Mouse (Mus musculus): ENCODE measurements around the gene Ezr. TPM values are rescaled to one million over a fixed set of nuclear protein-coding genes. Genes with fewer than 3 reads are reported as not detected.

Gene Ezr
- polyA plus RNA-seq, 1 experiment from 2014 or later = 43.1 TPM

GRCm38 (mm10) chr17:6746452-6747231, 35.9 kb downstream of the Ezr start:
- no peak overlapping the region for H3K4me2 ChIP-seq (replicated peaks)
- ATAC-seq = no peak
- H3K9me3 ChIP-seq = no peaks in the 10 kb centered on the region
- no peak overlapping the region for H3K9ac ChIP-seq (replicated peaks)
- H3K27me3 ChIP-seq = peaks cover 26% of the 10 kb centered on the region
- no peak overlapping the region for H3K4me3 ChIP-seq (replicated peaks)
- H3K36me3 ChIP-seq = no peaks in the 10 kb centered on the region
- H3K27ac ChIP-seq = peak overlapping the region; percentile 41
- peaks cover 54% of the 10 kb centered on the region for H3K4me1 ChIP-seq (replicated peaks)
- 66% methylated on average over 9 of the region's 9 CpGs for WGBS

GRCm38 (mm10) chr17:6745975-6746374, 36.6 kb downstream of the Ezr start:
- Histone ChIP-seq H3K4me3 (replicated peaks) (no peak overlapping the region), H3K27me3 (peaks cover 25% of the 10 kb centered on the region), H3K9me3 (no peaks in the 10 kb centered on the region), H3K9ac (replicated peaks) (no peak overlapping the region), H3K4me2 (replicated peaks) (peak overlapping the region; percentile 17), H3K27ac (peak overlapping the region; percentile 41), H3K4me1 (replicated peaks) (peaks cover 61% of the 10 kb centered on the region), H3K36me3 (no peaks in the 10 kb centered on the region)
- ATAC-seq = peak; percentile 85
- 9% methylated on average over 9 of the region's 9 CpGs for WGBS

GRCm38 (mm10) chr17:6745503-6745902, 37.1 kb downstream of the Ezr start:
- WGBS = 52% methylated on average over 5 of the region's 5 CpGs
- Histone ChIP-seq H3K4me2 (replicated peaks) (peak overlapping the region; percentile 17; the same call in 1 of the 2 replicates), H3K9ac (replicated peaks) (no peak overlapping the region), H3K36me3 (no peaks in the 10 kb centered on the region), H3K27ac (peak overlapping the region; percentile 41), H3K27me3 (peaks cover 25% of the 10 kb centered on the region), H3K4me3 (replicated peaks) (no peak overlapping the region), H3K9me3 (no peaks in the 10 kb centered on the region), H3K4me1 (replicated peaks) (peaks cover 66% of the 10 kb centered on the region)
- peak; percentile 49; the same call in 1 of the 2 replicates for ATAC-seq

- H3K4me1 ChIP-seq (replicated peaks) = peaks cover 72% of the 10 kb centered on the region
- ATAC-seq = no peak
- peak overlapping the region; percentile 41; the same call in 1 of the 2 replicates for H3K27ac ChIP-seq
- no peaks in the 10 kb centered on the region for H3K36me3 ChIP-seq
- no peak overlapping the region for H3K9ac ChIP-seq (replicated peaks)
- H3K4me2 ChIP-seq (replicated peaks) = no peak overlapping the region
- H3K9me3 ChIP-seq = no peaks in the 10 kb centered on the region
- no peak overlapping the region for H3K4me3 ChIP-seq (replicated peaks)
- H3K27me3 ChIP-seq = peaks cover 25% of the 10 kb centered on the region
- WGBS = 91% methylated on average over 14 of the region's 14 CpGs
Observed at GRCm38 (mm10) chr17:6744871-6745270, 37.7 kb downstream of the Ezr start.

- H3K9me3 ChIP-seq = no peaks in the 10 kb centered on the region
- H3K4me2 ChIP-seq (replicated peaks) = no peak overlapping the region
- H3K27ac ChIP-seq = no peak overlapping the region
- ATAC-seq = no peak
- no peak overlapping the region for H3K9ac ChIP-seq (replicated peaks)
- H3K27me3 ChIP-seq = peaks cover 25% of the 10 kb centered on the region
- H3K4me1 ChIP-seq (replicated peaks) = peaks cover 72% of the 10 kb centered on the region
- 0 out of 2 replicates have a peak, but pooled peaks cover under 1% of the 10 kb centered on the region for H3K36me3 ChIP-seq
- H3K4me3 ChIP-seq (replicated peaks) = no peak overlapping the region
- WGBS = 48% methylated on average over 9 of the region's 9 CpGs
Observed at GRCm38 (mm10) chr17:6744366-6744765, 38.2 kb downstream of the Ezr start.

- peaks cover 72% of the 10 kb centered on the region for H3K4me1 ChIP-seq (replicated peaks)
- WGBS = 89% methylated on average over 11 of the region's 11 CpGs
- H3K27me3 ChIP-seq = peaks cover 27% of the 10 kb centered on the region
- H3K4me3 ChIP-seq (replicated peaks) = no peak overlapping the region
- ATAC-seq = no peak
- no peak overlapping the region for H3K27ac ChIP-seq
- H3K9me3 ChIP-seq = no peaks in the 10 kb centered on the region
- H3K9ac ChIP-seq (replicated peaks) = no peak overlapping the region
- H3K36me3 ChIP-seq = peaks cover 6% of the 10 kb centered on the region; the same call in 1 of the 2 replicates
- no peak overlapping the region for H3K4me2 ChIP-seq (replicated peaks)
Observed at GRCm38 (mm10) chr17:6743787-6744239, 38.8 kb downstream of the Ezr start.

- 93% methylated on average over 11 of the region's 11 CpGs for WGBS
- H3K4me2 ChIP-seq (replicated peaks) = no peak overlapping the region
- H3K4me1 ChIP-seq (replicated peaks) = peaks cover 72% of the 10 kb centered on the region
Observed at GRCm38 (mm10) chr17:6743039-6743575, 39.5 kb downstream of the Ezr start.

GRCm38 (mm10) chr17:6742083-6743038, 40.2 kb downstream of the Ezr start:
- WGBS = 68% methylated on average over 33 of the region's 33 CpGs
- Histone ChIP-seq H3K9me3 (no peaks in the 10 kb centered on the region), H3K27ac (no peak overlapping the region), H3K4me1 (replicated peaks) (peaks cover 66% of the 10 kb centered on the region), H3K9ac (replicated peaks) (no peak overlapping the region), H3K4me2 (replicated peaks) (no peak overlapping the region), H3K36me3 (peaks cover 7% of the 10 kb centered on the region; the same call in 1 of the 2 replicates), H3K4me3 (replicated peaks) (no peak overlapping the region), H3K27me3 (peaks cover 21% of the 10 kb centered on the region)
- no peak for ATAC-seq

More at GRCm38 (mm10) chr17:6743039-6743575, 39.5 kb downstream of the Ezr start:
- H3K4me3 ChIP-seq (replicated peaks) = no peak overlapping the region
- H3K27me3 ChIP-seq = peaks cover 25% of the 10 kb centered on the region
- no peaks in the 10 kb centered on the region for H3K9me3 ChIP-seq
- no peak overlapping the region for H3K9ac ChIP-seq (replicated peaks)
- no peak overlapping the region for H3K27ac ChIP-seq
- peaks cover 7% of the 10 kb centered on the region; the same call in 1 of the 2 replicates for H3K36me3 ChIP-seq
- no peak for ATAC-seq

- H3K4me2 ChIP-seq (replicated peaks) = no peak overlapping the region
- H3K4me1 ChIP-seq (replicated peaks) = peaks cover 66% of the 10 kb centered on the region
- no peak for ATAC-seq
- H3K9ac ChIP-seq (replicated peaks) = no peak overlapping the region
- peak overlapping the region; percentile 40; the same call in 1 of the 2 replicates for H3K27ac ChIP-seq
- H3K4me3 ChIP-seq (replicated peaks) = no peak overlapping the region
- H3K27me3 ChIP-seq = peaks cover 21% of the 10 kb centered on the region
- H3K36me3 ChIP-seq = peaks cover 7% of the 10 kb centered on the region; the same call in 1 of the 2 replicates
- H3K9me3 ChIP-seq = no peaks in the 10 kb centered on the region
- 70% methylated on average over 12 of the region's 12 CpGs for WGBS
Observed at GRCm38 (mm10) chr17:6741271-6741670, 41.3 kb downstream of the Ezr start.

GRCm38 (mm10) chr17:6740331-6741170, 42.0 kb downstream of the Ezr start:
- WGBS = 68% methylated on average over 19 of the region's 19 CpGs

GRCm38 (mm10) chr17:6739756-6740155, 42.8 kb downstream of the Ezr start:
- Histone ChIP-seq H3K9ac (replicated peaks) (no peak overlapping the region), H3K27me3 (peaks cover 21% of the 10 kb centered on the region), H3K4me2 (replicated peaks) (no peak overlapping the region), H3K36me3 (peaks cover 7% of the 10 kb centered on the region; the same call in 1 of the 2 replicates), H3K4me1 (replicated peaks) (peaks cover 58% of the 10 kb centered on the region), H3K9me3 (no peaks in the 10 kb centered on the region), H3K27ac (no peak overlapping the region), H3K4me3 (replicated peaks) (no peak overlapping the region)
- 94% methylated on average over 15 of the region's 15 CpGs for WGBS
- no peak for ATAC-seq

More at GRCm38 (mm10) chr17:6740331-6741170, 42.0 kb downstream of the Ezr start:
- H3K4me1 ChIP-seq (replicated peaks) = peaks cover 64% of the 10 kb centered on the region
- peaks cover 7% of the 10 kb centered on the region; the same call in 1 of the 2 replicates for H3K36me3 ChIP-seq
- H3K27ac ChIP-seq = peak overlapping the region; percentile 40; the same call in 1 of the 2 replicates
- no peaks in the 10 kb centered on the region for H3K9me3 ChIP-seq
- no peak overlapping the region for H3K4me3 ChIP-seq (replicated peaks)
- no peak for ATAC-seq
- peaks cover 21% of the 10 kb centered on the region for H3K27me3 ChIP-seq
- H3K4me2 ChIP-seq (replicated peaks) = no peak overlapping the region
- H3K9ac ChIP-seq (replicated peaks) = no peak overlapping the region
